Mouse (Mus musculus) midbrain, embryonic 14.5 days (tissue): ENCODE measurements around the gene Arid1b. TPM values are rescaled to one million over a fixed set of nuclear protein-coding genes. Genes with fewer than 3 reads are reported as not detected.

Experiments
- ATAC-seq: fragments of 200-750 bp; cut with Nextera tagmentation; 2 replicates; pipeline ENCODE4 v1.8.0; 2017; ENCODE audit warnings: moderate number of reproducible peaks, moderate library complexity; ENCODE audit not compliant: low FRiP score, low TSS enrichment
- DNase-seq: peaks from one replicate; pipeline ENCODE4 v3.0.0-alpha.2; 2015
- H3K27ac ChIP-seq: fragments of 300-500 bp; sonication (generic); replicated peaks from 2 replicates; pipeline ENCODE4 v1.5.1; 2014; ENCODE audit warnings: mild to moderate bottlenecking, low read depth, low read length, moderate library complexity
- H3K27me3 ChIP-seq: fragments of 300-500 bp; sonication (generic); 2 replicates; pipeline ENCODE4 v1.6.1; 2014; ENCODE audit warnings: low read length, control low read depth, mixed read lengths; ENCODE audit not compliant: control insufficient read depth, insufficient read depth
- H3K36me3 ChIP-seq: fragments of 300-500 bp; sonication (generic); 2 replicates; pipeline ENCODE4 v1.6.1; 2014; ENCODE audit warnings: low read length, control low read depth; ENCODE audit not compliant: control insufficient read depth, insufficient read depth
- H3K4me1 ChIP-seq: fragments of 300-500 bp; sonication (generic); 2 replicates; pipeline ENCODE4 v1.6.1; 2014; ENCODE audit warnings: mild to moderate bottlenecking, antibody characterized with exemption, low read length, control low read depth; ENCODE audit not compliant: control insufficient read depth, insufficient read depth
- H3K4me2 ChIP-seq: fragments of 300-500 bp; sonication (generic); 2 replicates; pipeline ENCODE4 v1.6.1; 2014; ENCODE audit warnings: mild to moderate bottlenecking, low read length, moderate library complexity
- H3K4me3 ChIP-seq: fragments of 300-500 bp; sonication (generic); replicated peaks from 2 replicates; pipeline ENCODE4 v1.5.1; 2014; ENCODE audit warnings: low read depth, low read length
- H3K9ac ChIP-seq: fragments of 300-500 bp; sonication (generic); replicated peaks from 2 replicates; pipeline ENCODE4 v1.6.1; 2014; ENCODE audit warnings: mild to moderate bottlenecking, low read length, moderate library complexity
- H3K9me3 ChIP-seq: fragments of 300-500 bp; sonication (generic); 2 replicates; pipeline ENCODE4 v1.6.1; 2016; ENCODE audit warnings: low read length, control low read depth, mixed read lengths; ENCODE audit not compliant: control insufficient read depth
- WGBS: fragments of 180-500 bp; shearing (Covaris S2); extraction: QIAGEN DNeasy Blood & Tissue Kit; methylation state at CpG from one replicate; pipeline ENCODE4 v1.1.7; 2014; 5-methylcytosine and 5-hydroxymethylcytosine counted together
- polyA plus RNA-seq: library from polyadenylated mRNA; unstranded; fragments of >200 nt; fragmentation: Nextera tagmentation; extraction: Ambion mirVana; gene quantifications from 2 replicates; pipeline ENCODE4 v1.2.1, GENCODE M21; 2014

Gene Arid1b
- polyA plus RNA-seq, 1 experiment from 2014 or later: 23.8 TPM

- no peak for ATAC-seq
- no peaks in the 10 kb centered on the region for H3K36me3 ChIP-seq
Measured at GRCm38 (mm10) chr17:5118171-5118570, 124.0 kb downstream of the Arid1b start.

GRCm38 (mm10) chr17:5124643-5125042, 130.5 kb downstream of the Arid1b start:
- DNase-seq (no peak), ATAC-seq (no peak)
- Histone ChIP-seq H3K9ac (no peak overlapping the region), H3K36me3 (no peaks in the 10 kb centered on the region), H3K9me3 (no peaks in the 10 kb centered on the region), H3K4me1 (peaks cover 17% of the 10 kb centered on the region), H3K27ac (no peak overlapping the region), H3K4me3 (no peak overlapping the region), H3K4me2 (no peak overlapping the region), H3K27me3 (no peaks in the 10 kb centered on the region)
- WGBS: 78% methylated on average over 2 of the region's 2 CpGs

More at GRCm38 (mm10) chr17:5118171-5118570, 124.0 kb downstream of the Arid1b start:
- Histone ChIP-seq H3K4me1 (peaks cover 8% of the 10 kb centered on the region), H3K9ac (no peak overlapping the region), H3K27ac (no peak overlapping the region), H3K4me3 (no peak overlapping the region), H3K4me2 (no peak overlapping the region), H3K27me3 (no peaks in the 10 kb centered on the region), H3K9me3 (no peaks in the 10 kb centered on the region)
- 89% methylated on average over 4 of the region's 4 CpGs for WGBS
- DNase-seq: no peak

GRCm38 (mm10) chr17:5125084-5125855, 131.1 kb downstream of the Arid1b start:
- Histone ChIP-seq H3K9me3 (no peaks in the 10 kb centered on the region), H3K27me3 (no peaks in the 10 kb centered on the region), H3K27ac (no peak overlapping the region), H3K4me2 (no peak overlapping the region), H3K4me3 (no peak overlapping the region), H3K9ac (no peak overlapping the region), H3K36me3 (no peaks in the 10 kb centered on the region), H3K4me1 (peaks cover 17% of the 10 kb centered on the region)
- ATAC-seq (no peak), DNase-seq (no peak)
- 69% methylated on average over 5 of the region's 5 CpGs for WGBS

GRCm38 (mm10) chr17:5125856-5126806, 132.0 kb downstream of the Arid1b start:
- H3K9me3 ChIP-seq: no peaks in the 10 kb centered on the region
- 88% methylated on average over 5 of the region's 5 CpGs for WGBS
- DNase-seq: no peak

GRCm38 (mm10) chr17:5129606-5130005, 135.5 kb downstream of the Arid1b start:
- WGBS: 86% methylated on average over 2 of the region's 2 CpGs
- ATAC-seq: no peak

More at GRCm38 (mm10) chr17:5125856-5126806, 132.0 kb downstream of the Arid1b start:
- no peak for ATAC-seq
- Histone ChIP-seq H3K4me3 (no peak overlapping the region), H3K4me1 (peaks cover 14% of the 10 kb centered on the region), H3K27me3 (no peaks in the 10 kb centered on the region), H3K4me2 (no peak overlapping the region), H3K9ac (no peak overlapping the region), H3K27ac (no peak overlapping the region), H3K36me3 (no peaks in the 10 kb centered on the region)

GRCm38 (mm10) chr17:5130116-5130515, 136.0 kb downstream of the Arid1b start:
- WGBS: 88% methylated on average over 4 of the region's 4 CpGs
- no peak for DNase-seq

More at GRCm38 (mm10) chr17:5129606-5130005, 135.5 kb downstream of the Arid1b start:
- Histone ChIP-seq H3K4me3 (no peak overlapping the region), H3K27ac (no peak overlapping the region), H3K36me3 (no peaks in the 10 kb centered on the region), H3K9ac (no peak overlapping the region), H3K4me2 (no peak overlapping the region), H3K27me3 (no peaks in the 10 kb centered on the region), H3K9me3 (no peaks in the 10 kb centered on the region), H3K4me1 (peaks cover 16% of the 10 kb centered on the region)
- DNase-seq: no peak

GRCm38 (mm10) chr17:5131706-5132105, 137.6 kb downstream of the Arid1b start:
- no peak overlapping the region for H3K9ac ChIP-seq
- 96% methylated on average over 6 of the region's 6 CpGs for WGBS

More at GRCm38 (mm10) chr17:5130116-5130515, 136.0 kb downstream of the Arid1b start:
- no peaks in the 10 kb centered on the region for H3K27me3 ChIP-seq
- no peaks in the 10 kb centered on the region for H3K9me3 ChIP-seq
- peaks cover 13% of the 10 kb centered on the region for H3K4me1 ChIP-seq
- H3K4me3 ChIP-seq: no peak overlapping the region
- H3K27ac ChIP-seq: no peak overlapping the region
- H3K36me3 ChIP-seq: no peaks in the 10 kb centered on the region
- no peak overlapping the region for H3K4me2 ChIP-seq
- ATAC-seq: no peak
- H3K9ac ChIP-seq: no peak overlapping the region

GRCm38 (mm10) chr17:5132296-5132986, 138.3 kb downstream of the Arid1b start:
- Histone ChIP-seq H3K27ac (no peak overlapping the region), H3K9ac (no peak overlapping the region), H3K27me3 (no peaks in the 10 kb centered on the region), H3K36me3 (no peaks in the 10 kb centered on the region), H3K4me3 (no peak overlapping the region), H3K9me3 (no peaks in the 10 kb centered on the region), H3K4me1 (peaks cover 4% of the 10 kb centered on the region; the same call in 1 of the 2 replicates), H3K4me2 (no peak overlapping the region)
- ATAC-seq (no peak), DNase-seq (no peak)
- 89% methylated on average over 14 of the region's 14 CpGs for WGBS

More at GRCm38 (mm10) chr17:5131706-5132105, 137.6 kb downstream of the Arid1b start:
- no peak overlapping the region for H3K4me3 ChIP-seq
- H3K36me3 ChIP-seq: no peaks in the 10 kb centered on the region
- DNase-seq: no peak
- H3K27ac ChIP-seq: no peak overlapping the region
- H3K4me1 ChIP-seq: peaks cover 10% of the 10 kb centered on the region
- no peak for ATAC-seq
- no peaks in the 10 kb centered on the region for H3K9me3 ChIP-seq
- H3K4me2 ChIP-seq: no peak overlapping the region
- no peaks in the 10 kb centered on the region for H3K27me3 ChIP-seq
